Mouse (Mus musculus): ENCODE data around the gene Mre11a.
A peak's percentile ranks its signal among the peaks of the same experiment; 100 is the strongest.
"Not testable (repeated sequence)": the region's sequence is repeated elsewhere in the genome, so short reads cannot be mapped to it uniquely, and the experiment has no call there.

Mre11a gene

GRCm38 (mm10) chr9:14870377-14870776 lies 85.9 kb downstream of the Mre11a start:
- no peak for DNase-seq (ENCODE audit: low spot score)

- DNase-seq (ENCODE audit: low spot score), result no peak
These were observed 86.3 kb downstream of the Mre11a start for GRCm38 (mm10) chr9:14870802-14871201.

DNA sequence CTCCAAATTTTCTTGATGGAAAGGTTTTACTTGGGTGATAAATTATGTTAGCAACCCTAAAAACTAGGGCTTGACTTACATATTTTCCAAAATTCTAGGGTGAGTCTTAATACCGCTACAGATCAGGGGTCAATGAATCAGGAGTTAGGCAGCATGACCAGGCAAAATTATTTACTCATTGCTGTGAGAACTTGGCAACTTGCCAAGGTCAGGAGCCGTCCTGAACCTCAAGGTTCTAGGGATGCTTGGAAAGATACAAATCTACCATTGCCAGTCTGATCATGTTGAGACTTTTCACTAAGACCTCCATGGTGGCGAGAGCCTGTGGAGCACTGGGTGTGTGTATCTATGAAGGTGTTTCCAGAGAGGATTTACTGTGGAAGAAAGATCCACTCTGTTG lies 87.1 kb downstream of the Mre11a start:
- no peak for DNase-seq (ENCODE audit: low spot score)

GRCm38 (mm10) chr9:14872181-14872930 lies 87.9 kb downstream of the Mre11a start:
- DNase-seq (ENCODE audit: low spot score), result peak; percentile 57

- no peak for DNase-seq (ENCODE audit: low spot score)
These were observed 91.5 kb downstream of the Mre11a start for GRCm38 (mm10) chr9:14875743-14876507.

GRCm38 (mm10) chr9:14876566-14876965 lies 92.1 kb downstream of the Mre11a start:
- DNase-seq (ENCODE audit: low spot score), result not testable (repeated sequence)

- DNase-seq (ENCODE audit: low spot score), result no peak
These were observed 100.2 kb downstream of the Mre11a start for GRCm38 (mm10) chr9:14884641-14885040.

GRCm38 (mm10) chr9:14885151-14885550 lies 100.7 kb downstream of the Mre11a start:
- no peak for DNase-seq (ENCODE audit: low spot score)

DNA sequence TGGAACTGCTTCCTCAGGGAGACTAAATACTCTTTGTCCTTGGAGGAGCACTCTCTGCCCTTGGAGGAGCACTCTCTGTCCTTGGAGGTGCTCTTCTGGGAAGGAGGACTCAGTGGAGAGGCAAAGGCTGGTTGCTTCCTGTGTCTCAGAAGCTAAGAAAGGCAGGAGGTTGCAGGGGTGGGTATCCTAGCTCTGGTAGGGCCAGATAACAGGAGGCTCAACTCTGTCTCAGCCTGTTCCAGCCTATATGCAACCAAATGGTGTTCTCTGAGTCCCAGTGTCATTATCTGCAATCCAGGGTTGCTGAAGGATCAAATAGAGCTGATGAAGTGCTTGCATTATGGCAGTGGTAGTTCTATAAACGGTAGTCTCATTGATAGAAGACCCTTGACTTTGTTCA lies 101.5 kb downstream of the Mre11a start:
- DNase-seq (ENCODE audit: low spot score), result no peak

Data from embryo, embryonic 10 days (tissue).